Mouse (Mus musculus): ENCODE results near the gene Dennd4a.

Gene Dennd4a

GRCm38 (mm10) chr9:64789887-64790400 is 21.2 kb upstream of the Dennd4a start:
- in situ Hi-C loops (cut with MseI, MboI), result loop anchor here (10.0 kb wide), 1 partner anchor 75 kb away; no protein-coding TSS in a partner anchor

GRCm38 (mm10) chr9:64790673-64791660 is 20.2 kb upstream of the Dennd4a start:
- in situ Hi-C loops (cut with MseI, MboI), result no loop called here

GRCm38 (mm10) chr9:64791676-64792075 is 19.5 kb upstream of the Dennd4a start:
- in situ Hi-C loops (cut with MseI, MboI), result no loop called here

GRCm38 (mm10) chr9:64792379-64793274 is 18.5 kb upstream of the Dennd4a start:
- in situ Hi-C loops (cut with MseI, MboI), result no loop called here

- in situ Hi-C loops (cut with MseI, MboI), result no loop called here
These were observed 17.9 kb upstream of the Dennd4a start for GRCm38 (mm10) chr9:64793275-64793590.

GRCm38 (mm10) chr9:64793794-64794193 is 17.3 kb upstream of the Dennd4a start:
- in situ Hi-C loops (cut with MseI, MboI), result no loop called here

GRCm38 (mm10) chr9:64794448-64795420 is 16.4 kb upstream of the Dennd4a start:
- in situ Hi-C loops (cut with MseI, MboI), result no loop called here

GRCm38 (mm10) chr9:64795846-64796615 is 15.1 kb upstream of the Dennd4a start:
- in situ Hi-C loops (cut with MseI, MboI), result no loop called here

- in situ Hi-C loops (cut with MseI, MboI), result no loop called here
These were observed 13.7 kb upstream of the Dennd4a start for GRCm38 (mm10) chr9:64797392-64797791.

GRCm38 (mm10) chr9:64798099-64798498 is 13.0 kb upstream of the Dennd4a start:
- in situ Hi-C loops (cut with MseI, MboI), result no loop called here

GRCm38 (mm10) chr9:64798859-64799258 is 12.3 kb upstream of the Dennd4a start:
- in situ Hi-C loops (cut with MseI, MboI), result no loop called here

GRCm38 (mm10) chr9:64799504-64799903 is 11.6 kb upstream of the Dennd4a start:
- in situ Hi-C loops (cut with MseI, MboI), result no loop called here

- in situ Hi-C loops (cut with MseI, MboI), result no loop called here
These were observed 8.6 kb upstream of the Dennd4a start for GRCm38 (mm10) chr9:64802561-64802960.

GRCm38 (mm10) chr9:64803373-64804214 is 7.5 kb upstream of the Dennd4a start:
- in situ Hi-C loops (cut with MseI, MboI), result no loop called here

- in situ Hi-C loops (cut with MseI, MboI), result no loop called here
These were observed 5.3 kb upstream of the Dennd4a start for GRCm38 (mm10) chr9:64805875-64806274.

- in situ Hi-C loops (cut with MseI, MboI), result no loop called here
These were observed 4.6 kb upstream of the Dennd4a start for GRCm38 (mm10) chr9:64806335-64807060.

GRCm38 (mm10) chr9:64807061-64807808 is 3.9 kb upstream of the Dennd4a start:
- in situ Hi-C loops (cut with MseI, MboI), result no loop called here

GRCm38 (mm10) chr9:64809851-64810250 is 1.3 kb upstream of the Dennd4a start:
- in situ Hi-C loops (cut with MseI, MboI), result no loop called here

Measured in mouse trophoblast stem cell (cell line).